Mouse (Mus musculus) layer of hippocampus, adult 2 months (tissue): ENCODE measurements around the gene Sec24a. TPM values are rescaled to one million over a fixed set of nuclear protein-coding genes. Genes with fewer than 3 reads are reported as not detected.

Experiments used
- DNase-seq, 2 experiments: peaks; one replicate each; pipeline ENCODE4 v3.0.0; 2022; ENCODE audit warnings: low spot score in 2 of 2
- H3K27ac ChIP-seq: fragments of 200-600 bp; 2 replicates; pipeline ENCODE4 v1.8.1; 2022
- H3K4me3 ChIP-seq: fragments of 200-600 bp; 2 replicates; pipeline ENCODE4 v1.8.1; 2022; ENCODE audit warnings: mild to moderate bottlenecking
- CTCF ChIP-seq: fragments of 200-600 bp; conservative IDR thresholded peaks from 2 replicates; pipeline ENCODE4 v1.8.1; 2022; ENCODE audit warnings: antibody characterized with exemption, mild to moderate bottlenecking, moderate library complexity
- total RNA-seq, 2 experiments: library from RNA; stranded (reverse); gene quantifications; 2 replicates each; pipeline ENCODE4 v1.2.3; 2021

Sec24a gene
- total RNA-seq, 2 experiments from 2014 or later: 17.6 to 21.6 TPM

DNA sequence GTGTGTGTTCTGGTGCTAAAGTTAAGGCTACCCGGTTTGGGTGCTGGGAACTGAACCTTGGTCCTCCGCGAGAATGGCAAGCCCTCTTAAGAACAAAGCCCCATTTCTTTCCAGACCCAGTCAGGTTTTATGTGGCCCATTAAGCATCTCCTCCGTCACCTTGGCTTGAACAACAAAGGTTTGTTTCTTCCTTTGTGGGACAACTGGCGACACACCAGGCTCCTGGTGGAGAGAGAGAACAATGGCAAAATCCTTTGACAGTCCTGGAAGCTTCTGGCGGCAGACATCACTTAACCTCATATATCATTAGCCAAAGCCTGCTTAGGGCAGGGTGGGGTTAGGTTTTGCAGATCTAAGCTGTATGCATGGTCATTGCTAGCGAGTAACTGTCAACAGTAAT lies 100.8 kb downstream of the Sec24a start:
- no peak for TF ChIP-seq CTCF
- no peak overlapping the region for H3K4me3 ChIP-seq
- DNase-seq: no peak

GRCm38 (mm10) chr11:51661867-51662365 lies 101.5 kb downstream of the Sec24a start:
- Histone ChIP-seq H3K27ac (no peak overlapping the region), H3K4me3 (no peak overlapping the region)
- no peak for DNase-seq
- peak; percentile 11 for TF ChIP-seq CTCF

More for the DNA sequence above, 100.8 kb downstream of the Sec24a start:
- no peak overlapping the region for H3K27ac ChIP-seq

GRCm38 (mm10) chr11:51658705-51659104 lies 104.7 kb downstream of the Sec24a start:
- no peak overlapping the region for H3K4me3 ChIP-seq
- DNase-seq: no peak
- H3K27ac ChIP-seq: no peak overlapping the region; the same call in 1 of the 2 replicates
- no peak for TF ChIP-seq CTCF

DNA sequence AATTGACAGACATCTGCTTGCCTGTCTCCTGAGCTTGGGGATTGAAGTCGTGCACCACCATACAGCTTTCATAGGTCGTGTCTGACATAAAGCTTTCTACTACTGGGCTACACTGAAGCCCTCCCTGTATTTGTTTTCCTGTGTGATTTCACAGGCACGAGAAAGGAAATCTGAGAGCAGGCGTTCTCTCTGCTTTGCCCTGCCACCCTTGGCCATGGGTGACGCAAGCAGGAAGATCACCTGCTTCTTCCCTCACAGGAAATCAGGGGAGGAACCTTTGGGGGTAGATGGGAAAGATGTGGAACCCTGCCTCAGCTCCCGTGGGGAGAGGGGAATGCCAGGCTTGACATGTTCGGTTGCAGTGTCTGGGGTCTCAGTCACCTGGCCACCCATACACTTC lies 105.1 kb downstream of the Sec24a start:
- TF ChIP-seq CTCF: no peak
- H3K4me3 ChIP-seq: no peak overlapping the region
- no peak overlapping the region; the same call in 1 of the 2 replicates for H3K27ac ChIP-seq
- no peak for DNase-seq

- no peak overlapping the region for H3K4me3 ChIP-seq
- H3K27ac ChIP-seq: no peak overlapping the region
- TF ChIP-seq CTCF: no peak
- no peak for DNase-seq
Observed at GRCm38 (mm10) chr11:51656798-51657521, 106.5 kb downstream of the Sec24a start.

- Histone ChIP-seq H3K4me3 (no peak overlapping the region), H3K27ac (no peak overlapping the region)
- no peak for TF ChIP-seq CTCF
- no peak for DNase-seq
Observed at GRCm38 (mm10) chr11:51654891-51655290, 108.5 kb downstream of the Sec24a start.

DNA sequence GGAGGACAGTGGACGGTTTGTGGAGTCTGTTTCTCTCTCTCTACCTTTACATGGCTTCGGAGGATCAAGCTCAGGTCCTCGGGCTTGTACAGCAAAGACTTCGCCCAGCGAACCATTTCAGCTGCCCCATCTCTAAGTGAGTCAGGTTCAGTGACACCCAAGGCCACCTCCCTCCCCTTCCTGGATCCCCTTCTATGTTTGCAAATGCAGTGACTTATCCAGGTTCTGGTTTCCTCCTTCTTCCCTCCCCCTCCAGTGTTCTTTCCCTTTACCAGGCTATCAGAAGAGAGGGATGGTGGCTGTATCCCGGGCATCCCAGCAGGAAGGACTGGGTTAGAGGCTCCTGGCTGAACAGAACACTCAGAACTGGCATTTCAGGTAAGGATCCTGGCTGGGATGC lies 109.7 kb downstream of the Sec24a start:
- no peak overlapping the region for H3K4me3 ChIP-seq
- TF ChIP-seq CTCF: no peak
- H3K27ac ChIP-seq: no peak overlapping the region
- no peak for DNase-seq

DNA sequence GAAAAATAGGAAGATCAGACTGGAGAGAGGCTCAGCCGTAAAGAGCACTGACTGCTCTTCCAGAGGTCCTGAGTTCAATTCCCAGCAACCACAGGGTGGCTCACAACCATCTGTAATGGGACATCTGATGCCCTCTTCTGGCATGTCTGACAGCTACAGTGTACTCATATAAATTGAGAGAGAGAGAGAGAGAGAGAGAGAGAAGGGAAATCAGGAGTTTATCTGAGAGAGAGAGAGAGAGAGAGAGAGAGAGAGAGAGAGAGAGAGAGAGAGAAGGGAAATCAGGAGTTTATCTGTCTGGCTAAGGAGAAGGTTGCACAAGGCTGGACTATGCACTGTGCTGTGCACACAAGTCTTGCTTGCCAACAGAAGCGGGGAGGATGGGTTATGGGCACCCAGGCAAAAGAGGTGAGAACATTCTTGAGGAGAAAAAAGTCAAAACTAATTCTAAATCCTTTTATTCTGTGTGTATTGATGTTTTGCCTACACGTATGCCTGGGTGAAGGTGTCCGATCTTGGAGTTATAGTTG lies 110.5 kb downstream of the Sec24a start:
- peak; percentile 17; the same call in 1 of the 2 replicates for TF ChIP-seq CTCF
- Histone ChIP-seq H3K4me3 (no peak overlapping the region), H3K27ac (no peak overlapping the region)
- DNase-seq: no peak

GRCm38 (mm10) chr11:51650691-51651515 lies 112.5 kb downstream of the Sec24a start, which contains the start of the genes N4bp3 and D930048N14Rik:
N4bp3 (minus strand) TSS chr11:51650842.
D930048N14Rik (plus strand) TSS chr11:51650954.
- H3K27ac ChIP-seq: peak within 1 kb of the TSS; percentile 82

GRCm38 (mm10) chr11:51650261-51650660 lies 113.2 kb downstream of the Sec24a start:
- DNase-seq: no peak
- no peak for TF ChIP-seq CTCF
- H3K27ac ChIP-seq: peak overlapping the region; percentile 82
- peak overlapping the region; percentile 74 for H3K4me3 ChIP-seq

More at GRCm38 (mm10) chr11:51650691-51651515, 112.5 kb downstream of the Sec24a start, which contains the start of the genes N4bp3 and D930048N14Rik:
- H3K4me3 ChIP-seq: peak within 1 kb of the TSS; percentile 74
- no peak; the same call in 1 of the 2 replicates for TF ChIP-seq CTCF
- DNase-seq: peak in 1 of 2 experiments; percentile 32

GRCm38 (mm10) chr11:51649889-51650199 lies 113.6 kb downstream of the Sec24a start:
- Histone ChIP-seq H3K4me3 (peak overlapping the region; percentile 74), H3K27ac (peak overlapping the region; percentile 82)
- DNase-seq: peak in 1 of 2 experiments; percentile 16
- TF ChIP-seq CTCF: no peak

DNA sequence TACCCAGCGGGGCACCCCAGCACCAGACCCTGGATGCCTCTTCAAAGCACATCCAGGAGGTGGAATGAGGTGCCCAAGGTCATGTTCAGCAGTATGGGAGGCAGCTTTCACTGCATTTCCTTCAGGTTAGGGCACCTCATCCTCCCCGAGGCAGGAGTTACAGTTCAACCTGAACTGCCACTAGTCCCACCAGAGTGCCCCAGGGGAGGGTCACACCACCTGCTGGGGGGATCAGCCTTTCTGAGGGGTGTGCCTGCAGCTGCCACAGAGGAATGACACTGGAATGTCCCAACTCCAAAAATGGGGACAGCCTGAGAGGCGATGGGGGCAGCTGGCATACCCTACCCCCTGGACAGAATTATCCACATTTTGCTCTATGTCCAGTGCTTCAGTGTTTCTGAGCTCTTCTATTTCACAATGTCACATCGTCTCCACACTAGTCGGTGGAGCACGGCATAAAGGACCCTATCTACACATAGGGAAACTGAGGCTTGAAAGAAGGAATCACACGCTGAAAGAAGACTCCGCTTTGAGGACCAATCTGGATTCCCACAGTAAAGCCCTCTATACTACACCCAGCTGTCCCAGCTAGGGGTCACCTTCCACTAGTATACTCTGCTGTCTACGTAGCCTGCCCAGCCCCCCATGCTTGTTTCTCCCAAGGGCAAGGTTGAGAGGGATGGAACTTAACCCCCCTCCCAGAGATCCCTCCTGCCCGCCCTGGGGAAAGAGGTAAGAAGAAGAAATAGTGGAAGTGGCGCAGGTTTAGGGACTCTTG lies 114.1 kb downstream of the Sec24a start:
- peak overlapping the region; percentile 82; the same call in 1 of the 2 replicates for H3K27ac ChIP-seq
- 0 out of 2 replicates have a peak, but pooled peaks have one; percentile 2 for TF ChIP-seq CTCF
- H3K4me3 ChIP-seq: peak overlapping the region; percentile 74
- DNase-seq: no peak
